Comparison of ENCODE assay signal across 8 mouse cellular contexts in the genomic region with DNA sequence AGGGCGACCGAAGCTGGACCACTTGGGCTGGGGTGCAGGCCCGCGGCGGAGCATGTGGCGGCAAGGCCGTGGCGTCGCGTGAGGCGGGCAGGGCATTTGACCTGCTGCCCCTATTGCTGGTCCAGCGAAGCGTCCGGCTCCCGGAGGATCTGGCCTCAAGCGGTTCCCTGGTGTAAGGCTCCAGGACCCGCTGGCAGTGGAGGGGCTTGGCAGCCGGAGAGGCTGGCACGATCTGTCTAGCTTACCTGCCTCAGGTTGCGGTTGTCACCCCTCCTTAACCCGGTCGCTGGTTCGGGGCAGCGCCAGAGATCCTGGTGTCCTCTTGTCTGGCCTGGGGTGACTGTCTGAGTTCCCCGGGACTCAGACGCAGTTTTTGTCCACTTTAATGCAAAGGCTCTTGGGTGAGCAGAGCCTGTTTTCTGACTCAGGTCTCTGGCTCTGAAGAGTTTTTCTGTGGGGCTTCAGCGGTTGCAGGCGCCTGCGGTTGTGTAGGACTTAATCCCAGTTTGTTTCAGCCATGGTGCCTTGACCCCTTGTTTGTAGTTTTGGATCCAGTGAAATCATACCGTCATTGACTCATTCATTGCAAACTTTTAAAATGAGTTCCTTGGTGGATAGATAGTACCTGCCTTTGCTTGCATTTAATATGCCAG. TPM values are rescaled to one million over a fixed set of nuclear protein-coding genes. Genes with fewer than 3 reads are reported as not detected.
DNase-seq lines count a peak whose midpoint lies in the region; ATAC-seq and TF ChIP-seq lines count a peak whose summit lies in the region.

No protein-coding gene starts in this region.

- TF ChIP-seq POLR2A in cortical plate, adult 2 months (IDR thresholded peaks at IDR 0.05; ENCODE audit: extremely low read depth, insufficient read depth, low read length): no peak

- peak overlapping the region; percentile 94 for H3K27ac ChIP-seq in heart, embryonic 10.5 days
- peak overlapping the region; percentile 62; the same call in 1 of the 2 replicates for H3K27ac ChIP-seq in cortical plate, adult 2 months (ENCODE audit: insufficient read depth, low read length)
- H3K27ac ChIP-seq in intestine, embryonic 14.5 days (ENCODE audit: low read depth): no peak overlapping the region

- no peaks in the 10 kb centered on the region for H3K36me3 ChIP-seq in heart, embryonic 10.5 days
- no peaks in the 10 kb centered on the region for H3K36me3 ChIP-seq in intestine, embryonic 14.5 days (ENCODE audit: control insufficient read depth, insufficient read depth, low read length)

- under 1% methylated on average over 30 of the region's 30 CpGs for WGBS in heart, embryonic 10.5 days
- 2% methylated on average over 30 of the region's 30 CpGs for WGBS in intestine, embryonic 14.5 days

- intact Hi-C loops in heart, postnatal 14 days (cut with DNase I): loop anchor here (2.0 to 5.0 kb wide), 2 partner anchors 62 to 202 kb away; a partner anchor contains a TSS

- ATAC-seq in intestine, embryonic 14.5 days (replicated peaks; ENCODE audit: low FRiP score, low TSS enrichment, low read depth): peak; percentile 59
- ATAC-seq in monocyte, adult 5-6 weeks (replicated peaks; ENCODE audit: insufficient number of reproducible peaks, low FRiP score, low TSS enrichment, poor library complexity, severe bottlenecking): peak; percentile 6; the same call in 1 of the 2 replicates

- no peak for TF ChIP-seq CTCF in cortical plate, adult 2 months (IDR thresholded peaks at IDR 0.05; ENCODE audit: extremely low read depth, insufficient read depth, low read length)

- H3K4me1 ChIP-seq in heart, embryonic 10.5 days: peaks cover 7% of the 10 kb centered on the region; the same call in 1 of the 2 replicates
- H3K4me1 ChIP-seq in cortical plate, adult 2 months (ENCODE audit: control insufficient read depth, insufficient read depth, low read length): peaks cover 2% of the 10 kb centered on the region; the same call in 1 of the 2 replicates
- H3K4me1 ChIP-seq in intestine, embryonic 14.5 days (replicated peaks; ENCODE audit: control insufficient read depth, insufficient read depth, low read length): peaks cover 3% of the 10 kb centered on the region; the same call in 1 of the 2 replicates

- H3K27me3 ChIP-seq in heart, embryonic 10.5 days (ENCODE audit: insufficient read depth, poor library complexity, severe bottlenecking): no peaks in the 10 kb centered on the region
- no peaks in the 10 kb centered on the region for H3K27me3 ChIP-seq in intestine, embryonic 14.5 days (replicated peaks; ENCODE audit: control insufficient read depth, insufficient read depth, low read length)

- peak overlapping the region; percentile 98 for H3K4me3 ChIP-seq in heart, embryonic 10.5 days
- H3K4me3 ChIP-seq in cortical plate, adult 2 months (ENCODE audit: insufficient read depth, low read length): peak overlapping the region; percentile 46
- H3K4me3 ChIP-seq in intestine, embryonic 14.5 days (ENCODE audit: low read depth, low read length): peak overlapping the region; percentile 65

- no peaks in the 10 kb centered on the region for H3K9me3 ChIP-seq in heart, embryonic 10.5 days
- H3K9me3 ChIP-seq in intestine, embryonic 14.5 days (ENCODE audit: control insufficient read depth, low read length): no peaks in the 10 kb centered on the region

- peak overlapping the region; percentile 56 for H3K9ac ChIP-seq in intestine, embryonic 14.5 days (ENCODE audit: low read length)

- DNase-seq in heart, embryonic 10.5 days (ENCODE audit: low spot score): no peak
- no peak for DNase-seq in heart, postnatal 14 days
- peak; percentile 49 for DNase-seq in 416B (ENCODE audit: low read depth)
- no peak for DNase-seq in intestine, embryonic 14.5 days (ENCODE audit: low spot score)
- no peak for DNase-seq in cerebellum, adult 9-11 months
- no peak for DNase-seq in natural killer cell, adult 2 months (ENCODE audit: low spot score in 2 of 2)

- peak overlapping the region; percentile 98 for H3K4me2 ChIP-seq in intestine, embryonic 14.5 days (ENCODE audit: low read length)

RNA-seq across cellular contexts. Expression of a gene that starts 0.5 kb away (rescaled TPM):
- polyA plus RNA-seq in heart, embryonic 10.5 days (2016; fragmentation: Nextera tagmentation; extraction: Ambion mirVana): 14.8 and 17.0 TPM in 2 replicates
- 10 to 100 TPM; 14.6 to 14.7 TPM for total RNA-seq in heart, postnatal 14 days (2021)
- polyA plus RNA-seq in cortical plate, adult 2 months (2012; rRNA removed): 40.6 and 42.1 TPM in 2 replicates
- polyA plus RNA-seq in intestine, embryonic 14.5 days (2014; fragmentation: Nextera tagmentation; extraction: Ambion mirVana): 17.0 and 17.4 TPM in 2 replicates
- 2.1 to 5.7 TPM (median 4.9 TPM) in 3 replicates for total RNA-seq in monocyte, adult 5-6 weeks (2017)

Comparison
In these comparisons a context has a peak if more than half of its experiments do, and no peak if none do; other contexts are left out.
1. H3K4me3 ChIP-seq: peak in every context shown above with its lines; median percentile 98 in heart, embryonic 10.5 days; 65 in intestine, embryonic 14.5 days; 46 in cortical plate, adult 2 months.